Mouse (Mus musculus) heart, adult 2 months (tissue): Measurements from ENCODE around the gene Runx1. TPM values are rescaled to one million over a fixed set of nuclear protein-coding genes. Genes with fewer than 3 reads are reported as not detected.

ENCODE experiments used
- DNase-seq, 2 experiments: peaks; one replicate each; pipeline ENCODE4 v3.0.0; 2021
- H3K27ac ChIP-seq: fragments of 200-600 bp; 2 replicates; pipeline ENCODE4 v1.8.1; 2022
- H3K27me3 ChIP-seq: fragments of 200-500 bp; 2 replicates; pipeline ENCODE4 v1.6.1; 2012; ENCODE audit warnings: mild to moderate bottlenecking, low read length, inconsistent platforms, mixed read lengths; ENCODE audit not compliant: control insufficient read depth, insufficient read depth
- H3K36me3 ChIP-seq: fragments of 200-500 bp; 2 replicates; pipeline ENCODE4 v1.6.1; 2012; ENCODE audit warnings: low read length, inconsistent platforms; ENCODE audit not compliant: control insufficient read depth, insufficient read depth
- H3K4me1 ChIP-seq: fragments of 200-500 bp; 2 replicates; pipeline ENCODE4 v1.6.1; 2011; ENCODE audit warnings: low read length; ENCODE audit not compliant: control insufficient read depth, insufficient read depth
- H3K4me3 ChIP-seq: fragments of 200-600 bp; 2 replicates; pipeline ENCODE4 v1.8.1; 2022
- H3K79me2 ChIP-seq: fragments of 200-500 bp; replicated peaks from 2 replicates; pipeline ENCODE4 v1.6.1; 2012; ENCODE audit warnings: mild to moderate bottlenecking, inconsistent platforms, low read length, moderate library complexity, mixed read lengths; ENCODE audit not compliant: control insufficient read depth, insufficient read depth
- H3K9ac ChIP-seq: fragments of 200-500 bp; 2 replicates; pipeline ENCODE4 v1.6.1; 2012; ENCODE audit warnings: low read depth, mild to moderate bottlenecking, control low read depth, inconsistent platforms, low read length, mixed read lengths
- CTCF ChIP-seq: fragments of 200-600 bp; IDR thresholded peaks from 2 replicates; pipeline ENCODE4 v1.8.1; 2022; ENCODE audit warnings: antibody characterized with exemption, mild to moderate bottlenecking, moderate library complexity
- EP300 ChIP-seq: fragments of 200-500 bp; IDR thresholded peaks from 2 replicates; pipeline ENCODE4 v1.6.1; 2011; ENCODE audit warnings: low read depth, low read length, control low read depth; ENCODE audit not compliant: insufficient read depth
- POLR2A ChIP-seq: fragments of 200-500 bp; IDR thresholded peaks from 2 replicates; pipeline ENCODE4 v1.6.1; 2011; ENCODE audit warnings: mild to moderate bottlenecking, low read depth, low read length, control low read depth; ENCODE audit not compliant: insufficient read depth
- WGBS: fragments of 180-500 bp; shearing (Covaris S2); methylation state at CpG from one replicate; pipeline ENCODE4 v1.1.7; 2018; 5-methylcytosine and 5-hydroxymethylcytosine counted together
- intact Hi-C: fragments of 180-260 bp; cut with DNase I; formaldehyde crosslinking; loops from one replicate; pipeline ENCODE4 v1.15.1; 2025
- polyA plus RNA-seq: library from polyadenylated mRNA; depleted of rRNA; stranded (reverse); fragments of >200 nt; gene quantifications from 2 replicates; pipeline ENCODE4 v1.2.3, GENCODE M21; 2012
- total RNA-seq, 2 experiments: library from RNA; stranded (reverse); gene quantifications; 2 replicates each; pipeline ENCODE4 v1.2.3; 2021

The Runx1 gene
- total and polyA plus RNA-seq, 3 experiments, result 1.8 to 2.4 (median 2.1) TPM

DNA sequence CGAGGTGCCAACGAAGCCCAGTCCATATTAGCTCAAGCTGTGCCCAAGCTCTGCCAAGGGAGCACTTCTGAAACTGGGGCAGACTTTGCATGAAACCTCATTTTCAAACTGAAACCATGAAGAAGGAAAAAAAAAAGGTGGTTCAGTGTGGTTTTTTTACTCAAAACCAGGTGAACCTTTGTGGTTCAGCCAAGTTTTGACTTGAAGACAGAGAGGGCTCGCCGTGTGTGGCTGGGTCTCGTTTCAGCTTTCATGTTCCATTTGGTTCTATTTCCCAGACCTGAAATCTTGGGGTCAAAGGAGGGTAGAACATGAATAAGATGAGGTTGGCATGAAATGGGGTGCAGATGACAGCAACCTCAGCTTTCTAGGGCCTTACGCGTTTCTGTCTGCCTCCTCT, 58.5 kb downstream of the Runx1 start:
- TF ChIP-seq EP300 (no peak), CTCF (no peak), POLR2A (no peak)
- no peak for DNase-seq
- no peaks in the 10 kb centered on the region for H3K79me2 ChIP-seq
- no peak overlapping the region for H3K9ac ChIP-seq
- no peaks in the 10 kb centered on the region for H3K27me3 ChIP-seq
- no peaks in the 10 kb centered on the region for H3K36me3 ChIP-seq
- no peak overlapping the region for H3K4me3 ChIP-seq
- H3K27ac ChIP-seq, result no peak overlapping the region
- H3K4me1 ChIP-seq, result peaks cover 2% of the 10 kb centered on the region; the same call in 1 of the 2 replicates
- 91% methylated on average over 7 of the region's 7 CpGs for WGBS
- intact Hi-C loops, result no loop called here

- DNase-seq, result no peak
- TF ChIP-seq POLR2A (no peak), CTCF (no peak), EP300 (no peak)
- H3K4me3 ChIP-seq, result no peak overlapping the region
- H3K9ac ChIP-seq, result no peak overlapping the region
- no peak overlapping the region for H3K27ac ChIP-seq
- H3K27me3 ChIP-seq, result no peaks in the 10 kb centered on the region
- intact Hi-C loops, result no loop called here
- H3K79me2 ChIP-seq, result no peaks in the 10 kb centered on the region
- 74% methylated on average over 13 of the region's 13 CpGs for WGBS
- H3K4me1 ChIP-seq, result peaks cover 4% of the 10 kb centered on the region; the same call in 1 of the 2 replicates
- no peaks in the 10 kb centered on the region for H3K36me3 ChIP-seq
Observed at GRCm38 (mm10) chr16:92764741-92765396, 61.1 kb downstream of the Runx1 start.

DNA sequence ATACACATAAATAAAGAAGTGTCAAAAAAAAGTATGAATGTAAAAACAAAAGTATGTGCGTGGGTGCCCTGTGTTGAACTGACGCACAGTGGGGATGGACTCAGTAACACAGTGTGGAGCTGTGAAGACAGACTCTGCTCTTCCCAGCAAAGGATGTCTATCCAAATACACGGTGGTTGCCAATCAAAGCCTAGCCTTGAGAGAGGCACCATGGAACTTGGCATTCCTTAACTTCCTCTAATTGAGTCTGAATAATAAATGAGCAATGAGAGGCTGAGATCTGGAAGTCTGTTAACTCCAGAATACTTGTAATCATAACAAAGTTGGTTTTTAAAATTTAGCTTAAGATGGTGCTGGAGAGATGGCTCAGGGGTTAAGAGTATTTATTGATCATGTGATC, 62.3 kb downstream of the Runx1 start:
- Histone ChIP-seq H3K4me1 (peaks cover 4% of the 10 kb centered on the region; the same call in 1 of the 2 replicates), H3K9ac (no peak overlapping the region), H3K4me3 (no peak overlapping the region), H3K36me3 (no peaks in the 10 kb centered on the region), H3K27ac (no peak overlapping the region), H3K27me3 (no peaks in the 10 kb centered on the region), H3K79me2 (no peaks in the 10 kb centered on the region)
- TF ChIP-seq CTCF, result no peak
- no peak for TF ChIP-seq POLR2A
- TF ChIP-seq EP300, result no peak
- intact Hi-C loops, result no loop called here
- WGBS, result 84% methylated on average over 3 of the region's 3 CpGs
- DNase-seq, result no peak

DNA sequence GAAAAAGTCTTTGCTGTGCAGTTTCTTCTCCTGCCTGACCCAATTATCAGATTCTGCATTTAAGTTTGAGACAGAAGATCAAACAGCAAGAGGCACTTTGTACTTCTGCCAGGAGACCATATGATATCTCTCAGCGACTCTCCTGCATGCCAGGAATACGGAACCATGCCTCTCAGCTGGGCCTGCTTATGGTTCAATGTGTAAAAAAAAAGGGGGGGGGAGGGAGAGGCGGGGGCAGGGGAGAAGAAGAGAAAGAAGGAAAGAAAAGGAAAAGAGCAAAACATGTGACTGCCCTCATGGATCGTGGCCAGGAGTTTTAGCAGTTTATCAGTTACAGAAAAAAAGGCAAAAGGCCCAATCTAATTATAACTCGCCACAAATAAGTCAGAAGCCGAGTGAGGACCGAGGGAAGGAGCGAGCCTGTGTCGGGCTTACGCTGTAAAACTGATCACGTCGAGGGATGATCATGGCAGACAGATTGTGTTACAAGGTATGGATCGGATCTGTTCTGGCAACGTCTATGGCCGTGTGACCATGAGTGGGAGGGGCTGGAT, 63.9 kb downstream of the Runx1 start:
- Histone ChIP-seq H3K27ac (no peak overlapping the region), H3K9ac (no peak overlapping the region), H3K36me3 (no peaks in the 10 kb centered on the region), H3K27me3 (no peaks in the 10 kb centered on the region), H3K4me1 (peaks cover 4% of the 10 kb centered on the region; the same call in 1 of the 2 replicates), H3K4me3 (no peak overlapping the region), H3K79me2 (no peaks in the 10 kb centered on the region)
- 24% methylated on average over 15 of the region's 15 CpGs for WGBS
- intact Hi-C loops, result no loop called here
- DNase-seq, result no peak
- TF ChIP-seq CTCF, result no peak
- TF ChIP-seq POLR2A, result no peak
- TF ChIP-seq EP300, result no peak

DNA sequence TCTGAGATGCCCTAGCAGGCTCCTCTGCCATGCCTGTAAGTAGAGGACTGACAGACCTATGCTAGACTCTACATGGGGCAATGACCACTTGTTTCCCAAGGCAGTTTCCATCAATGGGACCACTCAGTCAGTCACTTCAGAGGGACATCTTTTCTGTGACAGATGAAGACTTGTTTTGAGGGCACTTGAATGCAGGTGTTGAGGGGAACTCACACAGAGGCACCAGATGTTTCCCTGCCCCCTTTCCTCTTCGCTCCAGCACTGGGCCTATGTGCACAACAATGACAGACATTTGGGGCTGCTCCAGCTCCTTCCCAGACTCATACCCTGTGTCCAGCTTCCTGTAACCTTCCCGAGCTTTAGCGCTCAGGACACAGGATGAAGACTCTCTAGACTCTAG, 65.9 kb downstream of the Runx1 start:
- Histone ChIP-seq H3K36me3 (no peaks in the 10 kb centered on the region), H3K4me3 (no peak overlapping the region), H3K79me2 (no peaks in the 10 kb centered on the region), H3K9ac (no peak overlapping the region), H3K27ac (no peak overlapping the region), H3K4me1 (peaks cover 4% of the 10 kb centered on the region; the same call in 1 of the 2 replicates), H3K27me3 (no peaks in the 10 kb centered on the region)
- WGBS, result 62% methylated on average over 3 of the region's 3 CpGs
- no peak for DNase-seq
- intact Hi-C loops, result no loop called here
- TF ChIP-seq CTCF (no peak), POLR2A (no peak), EP300 (no peak)

DNA sequence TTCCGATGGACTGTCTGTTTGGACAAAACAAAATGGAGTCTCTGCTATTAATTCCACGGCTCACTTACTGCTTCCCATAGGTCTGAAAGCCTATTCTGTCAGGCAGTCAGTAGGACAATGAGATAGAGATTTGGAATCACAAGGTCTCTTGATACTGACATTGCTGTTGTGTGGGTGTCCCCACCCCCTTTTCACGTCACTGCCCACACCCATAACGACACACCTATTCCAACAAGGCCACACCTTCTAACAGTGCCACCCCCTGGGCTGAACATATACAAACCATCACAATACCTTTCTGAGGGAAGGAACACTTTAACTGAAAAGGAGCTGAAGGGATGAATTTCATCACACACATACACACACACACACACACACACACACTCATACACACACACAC, 68.4 kb downstream of the Runx1 start:
- no peak for TF ChIP-seq CTCF
- no peak for TF ChIP-seq EP300
- TF ChIP-seq POLR2A, result no peak
- intact Hi-C loops, result no loop called here
- Histone ChIP-seq H3K4me1 (peaks cover 4% of the 10 kb centered on the region; the same call in 1 of the 2 replicates), H3K4me3 (no peak overlapping the region), H3K27ac (no peak overlapping the region), H3K9ac (no peak overlapping the region), H3K27me3 (no peaks in the 10 kb centered on the region), H3K79me2 (no peaks in the 10 kb centered on the region), H3K36me3 (no peaks in the 10 kb centered on the region)
- WGBS, result 85% methylated on average over 4 of the region's 4 CpGs
- no peak for DNase-seq
